Mouse (Mus musculus): ENCODE results near the gene Nutf2-ps1. TPM values are rescaled to one million over a fixed set of nuclear protein-coding genes. Genes with fewer than 3 reads are reported as not detected.

The Nutf2-ps1 gene
- polyA plus RNA-seq, 1 experiment from 2014 or later: 203 TPM

DNA sequence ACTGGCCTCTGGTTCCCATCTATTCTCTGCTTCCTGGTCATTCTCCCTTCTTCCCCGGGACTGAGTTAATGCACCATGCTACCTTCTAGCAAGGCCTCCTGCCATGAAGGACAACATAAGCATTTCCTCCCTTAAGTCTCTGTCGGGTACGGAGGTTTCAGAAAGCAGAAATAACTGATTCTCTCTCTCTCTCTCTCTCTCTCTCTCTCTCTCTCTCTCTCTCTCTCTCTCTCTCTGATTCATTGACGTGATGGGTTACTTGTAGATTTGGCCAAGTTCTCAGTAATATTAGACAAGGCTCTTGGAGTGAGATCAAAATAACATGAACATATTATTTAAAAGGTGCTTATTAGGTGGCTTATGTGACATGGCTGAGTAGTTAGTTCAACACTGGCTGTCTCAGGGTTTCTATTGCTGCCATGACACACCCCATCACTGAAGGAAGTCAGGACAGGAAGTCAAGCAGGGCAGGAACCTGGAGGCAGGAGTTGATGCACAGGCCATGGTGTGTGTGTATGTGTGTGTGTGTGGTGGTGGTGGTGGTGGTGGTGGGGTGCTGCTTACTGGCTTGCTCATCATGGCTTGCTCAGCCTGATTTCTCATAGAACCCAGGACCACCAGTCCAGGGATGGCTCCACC lies 43.8 kb downstream of the Nutf2-ps1 start:
- H3K4me1 ChIP-seq (ENCODE audit: control insufficient read depth, insufficient read depth, low read length): no peaks in the 10 kb centered on the region
- no peaks in the 10 kb centered on the region for H3K9me3 ChIP-seq (ENCODE audit: control insufficient read depth, low read length)
- no peak for ATAC-seq (ENCODE audit: low read depth)
- no peak overlapping the region for H3K9ac ChIP-seq (replicated peaks; ENCODE audit: low read depth, low read length)
- H3K27me3 ChIP-seq (ENCODE audit: control insufficient read depth, insufficient read depth, low read length): no peaks in the 10 kb centered on the region
- no peaks in the 10 kb centered on the region for H3K36me3 ChIP-seq (ENCODE audit: control insufficient read depth, insufficient read depth, low read length)
- no peak overlapping the region for H3K4me3 ChIP-seq (ENCODE audit: low read depth, low read length)
- WGBS: 70% methylated on average over 4 of the region's 4 CpGs
- no peak overlapping the region for H3K27ac ChIP-seq (ENCODE audit: low read depth, low read length)
- no peak overlapping the region for H3K4me2 ChIP-seq (ENCODE audit: low read depth, low read length)

DNA sequence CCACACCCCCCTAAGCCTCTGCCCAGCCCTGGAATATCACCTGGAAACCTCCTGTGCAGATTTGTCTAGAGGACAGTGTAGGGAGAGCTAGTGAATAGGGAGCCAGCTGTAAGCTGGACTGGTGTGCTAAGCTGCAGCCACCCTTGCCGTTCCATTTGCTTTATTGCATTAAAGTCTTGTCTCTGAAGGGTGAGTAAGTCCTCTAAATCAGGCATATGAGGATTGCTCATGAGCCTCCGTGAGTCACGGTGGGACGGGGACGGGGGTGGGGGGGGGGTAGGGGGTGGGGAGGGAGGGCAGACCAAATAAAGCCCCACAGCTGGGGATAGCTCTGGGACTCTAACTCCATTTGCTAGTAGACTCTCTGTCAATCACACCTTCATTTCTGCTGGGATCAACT lies 45.3 kb downstream of the Nutf2-ps1 start:
- no peaks in the 10 kb centered on the region for H3K9me3 ChIP-seq (ENCODE audit: control insufficient read depth, low read length)
- no peak overlapping the region for H3K4me3 ChIP-seq (ENCODE audit: low read depth, low read length)
- ATAC-seq (ENCODE audit: low read depth): no peak
- 85% methylated on average over 4 of the region's 5 CpGs for WGBS
- H3K36me3 ChIP-seq (ENCODE audit: control insufficient read depth, insufficient read depth, low read length): no peaks in the 10 kb centered on the region
- H3K4me1 ChIP-seq (ENCODE audit: control insufficient read depth, insufficient read depth, low read length): no peaks in the 10 kb centered on the region
- H3K27me3 ChIP-seq (ENCODE audit: control insufficient read depth, insufficient read depth, low read length): no peaks in the 10 kb centered on the region
- no peak overlapping the region for H3K4me2 ChIP-seq (ENCODE audit: low read depth, low read length)
- H3K9ac ChIP-seq (replicated peaks; ENCODE audit: low read depth, low read length): no peak overlapping the region
- no peak overlapping the region for H3K27ac ChIP-seq (ENCODE audit: low read depth, low read length)

DNA sequence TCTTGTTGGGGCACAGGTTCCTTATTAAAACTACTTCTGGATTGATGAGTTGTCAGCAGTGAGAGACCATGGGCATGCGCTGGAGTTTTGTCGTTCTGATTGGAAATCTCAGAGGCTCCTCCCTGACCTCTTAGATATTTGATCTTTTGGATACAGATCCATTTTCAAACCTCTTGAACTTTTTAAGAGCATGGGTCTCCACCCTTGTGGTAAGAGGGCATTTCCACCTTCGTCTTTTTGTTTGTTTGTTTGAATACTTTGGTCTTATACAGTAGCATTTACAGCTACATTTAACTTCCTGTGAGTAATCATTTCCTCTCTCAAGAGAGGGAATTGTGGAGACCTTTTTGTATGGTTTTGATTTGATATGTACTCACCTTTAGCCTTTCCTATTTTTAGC lies 49.6 kb downstream of the Nutf2-ps1 start:
- Histone ChIP-seq H3K27me3 (ENCODE audit: control insufficient read depth, insufficient read depth, low read length) (no peaks in the 10 kb centered on the region), H3K27ac (ENCODE audit: low read depth, low read length) (no peak overlapping the region), H3K9me3 (ENCODE audit: control insufficient read depth, low read length) (no peaks in the 10 kb centered on the region), H3K4me1 (ENCODE audit: control insufficient read depth, insufficient read depth, low read length) (no peaks in the 10 kb centered on the region), H3K9ac (replicated peaks; ENCODE audit: low read depth, low read length) (no peak overlapping the region), H3K36me3 (ENCODE audit: control insufficient read depth, insufficient read depth, low read length) (no peaks in the 10 kb centered on the region), H3K4me3 (ENCODE audit: low read depth, low read length) (no peak overlapping the region), H3K4me2 (ENCODE audit: low read depth, low read length) (no peak overlapping the region)
- WGBS: 93% methylated on average over 3 of the region's 3 CpGs
- ATAC-seq (ENCODE audit: low read depth): no peak

DNA sequence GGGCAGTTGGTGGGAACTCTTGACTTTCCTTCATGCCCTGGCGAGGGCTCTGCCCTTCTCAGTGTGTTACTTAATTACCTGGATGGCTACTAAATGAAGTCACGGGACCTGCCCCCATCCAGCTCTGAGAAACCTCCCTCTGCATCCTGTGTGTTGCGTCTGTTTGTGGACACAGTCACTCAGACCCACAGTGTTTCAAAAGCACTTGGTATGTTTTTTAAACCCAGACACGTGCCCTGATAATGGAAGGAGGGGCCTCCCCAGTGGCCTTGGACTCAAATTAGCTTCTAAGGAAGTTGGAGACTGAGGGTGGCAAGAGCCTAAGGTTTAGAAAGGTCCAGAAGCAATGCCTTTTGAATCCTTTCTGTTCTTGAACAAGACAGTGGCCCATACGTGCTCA lies 50.1 kb downstream of the Nutf2-ps1 start:
- Histone ChIP-seq H3K9ac (replicated peaks; ENCODE audit: low read depth, low read length) (no peak overlapping the region), H3K27me3 (ENCODE audit: control insufficient read depth, insufficient read depth, low read length) (no peaks in the 10 kb centered on the region), H3K9me3 (ENCODE audit: control insufficient read depth, low read length) (no peaks in the 10 kb centered on the region), H3K36me3 (ENCODE audit: control insufficient read depth, insufficient read depth, low read length) (no peaks in the 10 kb centered on the region), H3K27ac (ENCODE audit: low read depth, low read length) (no peak overlapping the region), H3K4me3 (ENCODE audit: low read depth, low read length) (no peak overlapping the region), H3K4me1 (ENCODE audit: control insufficient read depth, insufficient read depth, low read length) (no peaks in the 10 kb centered on the region), H3K4me2 (ENCODE audit: low read depth, low read length) (no peak overlapping the region)
- ATAC-seq (ENCODE audit: low read depth): no peak
- 77% methylated on average over 5 of the region's 5 CpGs for WGBS

Other genes starting within 250 kb of the Nutf2-ps1 start
- 8.7 TPM in 1 of 2 replicates, not detected in the other for gene Gm10197, start 217.3 kb downstream of the Nutf2-ps1 start, polyA plus RNA-seq (2014; fragmentation: Nextera tagmentation; extraction: Ambion mirVana)
- 34.6 and 40.2 TPM in 2 replicates for gene Smndc1, start 198.5 kb downstream of the Nutf2-ps1 start, polyA plus RNA-seq (2014; fragmentation: Nextera tagmentation; extraction: Ambion mirVana)
- 2.4 and 2.7 TPM in 2 replicates for gene Dusp5, start 60.0 kb downstream of the Nutf2-ps1 start, polyA plus RNA-seq (2014; fragmentation: Nextera tagmentation; extraction: Ambion mirVana)
- 57.0 and 60.6 TPM in 2 replicates for gene Smc3, start 11.3 kb upstream of the Nutf2-ps1 start, polyA plus RNA-seq (2014; fragmentation: Nextera tagmentation; extraction: Ambion mirVana)
- 0.53 and 1.2 TPM in 2 replicates for gene Rbm20, start 88.2 kb upstream of the Nutf2-ps1 start, polyA plus RNA-seq (2014; fragmentation: Nextera tagmentation; extraction: Ambion mirVana)

All from neural tube, embryonic 14.5 days (tissue).